Mouse (Mus musculus) midbrain, embryonic 10.5 days (tissue): ENCODE measurements around the gene Sdc3. TPM values are rescaled to one million over a fixed set of nuclear protein-coding genes. Genes with fewer than 3 reads are reported as not detected.

Experiments
- DNase-seq: peaks from one replicate; pipeline ENCODE4 v3.0.0-alpha.2; 2017; ENCODE audit warnings: low spot score
- H3K27ac ChIP-seq: fragments of 300-500 bp; sonication (generic); replicated peaks from 2 replicates; pipeline ENCODE4 v1.5.1; 2016; ENCODE audit warnings: mild to moderate bottlenecking
- H3K27me3 ChIP-seq: fragments of 300-500 bp; sonication (generic); 2 replicates; pipeline ENCODE4 v1.6.1; 2016; ENCODE audit warnings: low read depth, mild to moderate bottlenecking; ENCODE audit not compliant: poor library complexity, severe bottlenecking
- H3K36me3 ChIP-seq: fragments of 300-500 bp; sonication (generic); 2 replicates; pipeline ENCODE4 v1.6.1; 2016; ENCODE audit warnings: mild to moderate bottlenecking, moderate library complexity
- H3K4me1 ChIP-seq: fragments of 300-500 bp; sonication (generic); 2 replicates; pipeline ENCODE4 v1.6.1; 2016
- H3K4me3 ChIP-seq: fragments of 300-500 bp; sonication (generic); 2 replicates; pipeline ENCODE4 v1.5.1; 2016; ENCODE audit warnings: mild to moderate bottlenecking, moderate library complexity
- H3K9me3 ChIP-seq: fragments of 300-500 bp; sonication (generic); replicated peaks from 2 replicates; pipeline ENCODE4 v1.6.1; 2016; ENCODE audit warnings: mild to moderate bottlenecking
- WGBS: fragments of 180-500 bp; shearing (Covaris S2); methylation state at CpG from one replicate; pipeline ENCODE4 v1.1.7; 2016; 5-methylcytosine and 5-hydroxymethylcytosine counted together
- polyA plus RNA-seq: library from polyadenylated mRNA; unstranded; fragments of >200 nt; fragmentation: Nextera tagmentation; extraction: Ambion mirVana; gene quantifications from 2 replicates; pipeline ENCODE4 v1.2.1, GENCODE M21; 2016

Gene Sdc3
- polyA plus RNA-seq, 1 experiment from 2014 or later, result 21.3 TPM

GRCm38 (mm10) chr4:130868803-130869202 lies 76.5 kb downstream of the Sdc3 start:
- 55% methylated on average over 5 of the region's 5 CpGs for WGBS
- no peaks in the 10 kb centered on the region for H3K9me3 ChIP-seq
- H3K27ac ChIP-seq, result no peak overlapping the region; the same call in 1 of the 2 replicates
- H3K4me3 ChIP-seq, result no peak overlapping the region
- no peak for DNase-seq
- H3K4me1 ChIP-seq, result peaks cover 48% of the 10 kb centered on the region
- peaks cover 67% of the 10 kb centered on the region for H3K27me3 ChIP-seq
- H3K36me3 ChIP-seq, result no peaks in the 10 kb centered on the region

GRCm38 (mm10) chr4:130872414-130872813 lies 80.1 kb downstream of the Sdc3 start:
- Histone ChIP-seq H3K9me3 (no peaks in the 10 kb centered on the region), H3K27me3 (peaks cover 66% of the 10 kb centered on the region), H3K4me3 (no peak overlapping the region), H3K4me1 (peaks cover 37% of the 10 kb centered on the region), H3K36me3 (no peaks in the 10 kb centered on the region), H3K27ac (peak overlapping the region; percentile 28; the same call in 1 of the 2 replicates)
- 35% methylated on average over 11 of the region's 11 CpGs for WGBS
- no peak for DNase-seq

GRCm38 (mm10) chr4:130873440-130873839 lies 81.1 kb downstream of the Sdc3 start:
- DNase-seq, result no peak
- no peaks in the 10 kb centered on the region for H3K9me3 ChIP-seq
- H3K36me3 ChIP-seq, result no peaks in the 10 kb centered on the region
- H3K4me1 ChIP-seq, result peaks cover 31% of the 10 kb centered on the region
- no peak overlapping the region for H3K27ac ChIP-seq
- WGBS, result 84% methylated on average over 5 of the region's 5 CpGs
- peaks cover 63% of the 10 kb centered on the region for H3K27me3 ChIP-seq
- H3K4me3 ChIP-seq, result no peak overlapping the region

GRCm38 (mm10) chr4:130874601-130875000 lies 82.3 kb downstream of the Sdc3 start:
- H3K27me3 ChIP-seq, result peaks cover 59% of the 10 kb centered on the region
- 28% methylated on average over 10 of the region's 10 CpGs for WGBS
- peaks cover 41% of the 10 kb centered on the region for H3K4me1 ChIP-seq

More at GRCm38 (mm10) chr4:130874601-130875000, 82.3 kb downstream of the Sdc3 start:
- Histone ChIP-seq H3K9me3 (no peaks in the 10 kb centered on the region), H3K27ac (0 out of 2 replicates have a peak overlapping the region, but pooled peaks have one; percentile 18), H3K4me3 (no peak overlapping the region), H3K36me3 (no peaks in the 10 kb centered on the region)
- DNase-seq, result no peak

Other genes starting within 250 kb of the Sdc3 start
- 5.1 and 5.9 TPM in 2 replicates for gene Nkain1, start 218.4 kb upstream of the Sdc3 start, polyA plus RNA-seq
- 117 and 126 TPM in 2 replicates for gene Pum1, start 129.2 kb upstream of the Sdc3 start, polyA plus RNA-seq
- 16.7 and 22.9 TPM in 2 replicates for gene Laptm5, start 120.6 kb downstream of the Sdc3 start, polyA plus RNA-seq
- gene Matn1, start 151.8 kb downstream of the Sdc3 start, polyA plus RNA-seq, result not detected in 2 replicates